Mouse (Mus musculus): ENCODE results near the gene Rhox3h. TPM values are rescaled to one million over a fixed set of nuclear protein-coding genes. Genes with fewer than 3 reads are reported as not detected.
"Not testable (repeated sequence)": the region's sequence is repeated elsewhere in the genome, so short reads cannot be mapped to it uniquely, and the experiment has no call there.

Rhox3h gene
- total RNA-seq (2021), result under 1 TPM; 0.29 to 0.36 TPM
- long read RNA-seq, experiment 1, result 0 reads
- long read RNA-seq, experiment 2, result 0 reads

DNA sequence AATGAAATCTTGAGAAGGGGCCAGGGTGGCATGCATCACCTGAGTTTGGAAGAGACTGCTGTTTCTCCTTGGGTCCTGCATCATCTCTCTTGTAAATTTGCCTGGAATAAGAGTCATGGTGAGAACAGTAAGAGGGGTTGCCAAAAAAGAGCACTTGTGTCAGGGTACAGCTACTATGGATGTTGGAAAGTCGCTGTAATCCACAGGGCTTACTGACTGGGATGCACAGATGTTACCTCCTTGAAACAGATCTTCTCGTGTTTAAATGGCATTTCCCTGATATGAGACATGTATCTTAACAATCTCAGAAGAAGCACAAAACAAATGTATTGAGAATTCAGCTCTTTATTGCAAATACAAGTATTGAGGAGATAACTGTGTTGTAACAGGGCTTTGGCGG lies at the start of gene Rhox3h:
TSS of gene Rhox3h (minus strand) at position 101 of the 400 bp plus-strand sequence.
- DNase-seq (ENCODE audit: low spot score in 2 of 2), result not testable (repeated sequence)

DNA sequence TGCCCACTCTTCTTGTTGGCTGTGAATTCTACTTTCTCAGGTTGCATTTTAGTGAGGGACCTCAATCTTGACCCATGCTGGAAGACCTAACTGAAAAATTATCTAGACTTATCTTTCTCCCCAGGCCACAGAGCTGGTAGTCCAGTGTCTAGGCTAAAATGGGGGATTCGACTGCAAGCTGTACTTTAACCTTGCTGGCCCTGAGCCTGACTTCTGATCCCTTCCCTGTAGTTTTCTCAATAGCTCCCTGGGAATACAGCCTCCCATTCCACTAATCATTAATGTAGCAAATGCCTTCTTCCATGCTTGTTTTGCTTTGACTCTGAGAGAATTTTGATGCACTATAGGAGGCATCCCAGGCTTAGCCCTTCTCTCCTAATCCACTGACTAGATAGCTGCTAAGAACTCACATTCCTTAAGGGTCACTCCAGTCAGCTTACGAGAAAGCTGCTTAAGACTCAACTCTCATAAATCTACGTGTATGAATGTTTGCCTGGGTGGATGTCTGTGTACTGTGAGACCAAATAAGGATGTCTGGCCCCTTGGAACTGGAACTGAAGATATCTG lies 33.3 kb upstream of the Rhox3h start:
- no peak for DNase-seq (ENCODE audit: low spot score in 2 of 2)

DNA sequence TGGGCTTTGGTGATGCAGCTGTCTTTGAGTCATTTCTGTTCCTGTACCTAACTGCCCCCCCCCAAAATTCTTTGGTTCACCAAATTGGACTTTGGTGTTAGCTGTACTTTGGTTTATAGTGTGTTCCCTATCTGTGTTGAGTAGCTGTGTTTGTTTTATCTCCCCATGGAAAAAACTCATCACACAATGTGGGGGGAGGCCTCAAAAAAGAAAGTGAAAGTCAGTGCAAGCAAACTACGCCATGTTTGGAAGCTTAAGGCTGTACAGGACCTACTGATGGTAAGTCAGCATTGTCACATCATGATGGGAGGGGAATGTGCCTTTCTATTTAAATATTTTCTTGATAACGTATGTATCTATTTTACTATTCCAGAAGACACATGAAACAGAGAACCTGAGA lies 23.7 kb upstream of the Rhox3h start:
- no peak for DNase-seq (ENCODE audit: low spot score in 2 of 2)

DNA sequence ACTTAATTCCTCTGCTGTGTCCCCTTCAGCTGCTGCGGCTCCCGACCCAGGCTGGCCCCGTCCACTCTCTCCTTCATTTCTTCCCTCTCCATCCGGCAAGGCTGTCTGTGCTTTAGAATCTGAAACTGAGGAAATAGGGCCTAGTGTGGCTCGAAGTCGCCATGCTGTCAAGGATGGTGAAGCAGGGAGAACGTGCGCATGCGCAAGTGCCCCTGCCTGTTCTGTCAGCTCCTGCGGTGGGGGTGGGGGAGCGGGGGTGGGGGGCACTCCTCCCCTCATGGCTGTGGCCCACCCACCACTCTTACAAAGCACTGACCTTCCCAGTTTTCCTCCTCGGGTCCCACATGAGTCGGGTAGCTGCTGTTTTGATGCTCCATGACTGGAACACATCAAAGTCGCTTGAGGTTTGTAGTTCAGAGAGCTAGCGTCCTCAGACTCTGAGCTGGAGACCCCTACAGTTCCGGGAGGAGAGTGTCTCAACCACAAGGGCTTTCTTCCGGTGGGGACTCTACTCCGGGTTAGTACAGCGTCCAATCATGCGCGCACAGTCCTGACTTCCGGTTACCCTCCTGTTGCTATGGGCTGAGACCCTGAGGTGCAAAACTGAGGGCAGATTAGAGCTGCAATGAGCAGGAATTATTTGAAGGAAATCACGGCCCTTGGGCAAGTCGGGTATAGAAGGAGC lies 14.6 kb upstream of the Rhox3h start:
- DNase-seq (ENCODE audit: low spot score in 2 of 2), result no peak

DNA sequence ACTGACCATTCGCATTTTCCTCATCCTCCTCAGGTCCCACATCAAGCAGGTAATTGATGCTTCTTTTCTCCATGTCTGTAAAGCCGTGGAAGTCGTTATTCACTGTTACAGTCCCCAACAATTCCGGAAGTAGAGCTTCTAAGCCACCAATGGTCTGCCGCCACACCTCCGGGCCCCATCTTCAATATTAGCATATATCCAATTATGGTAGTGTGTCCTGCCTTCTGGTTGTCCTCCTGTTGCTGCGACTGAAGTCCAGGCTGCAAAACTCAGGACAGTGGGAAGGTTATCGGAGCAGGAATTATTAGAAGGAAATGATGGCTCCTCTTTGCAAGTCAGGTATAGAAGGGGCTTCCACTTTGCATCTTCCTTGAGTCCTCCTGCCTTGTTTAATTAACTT lies 4.6 kb upstream of the Rhox3h start, which contains the start of gene Rhox2h:
TSS of gene Rhox2h (minus strand) at position 101 of the 400 bp plus-strand sequence.
- DNase-seq (ENCODE audit: low spot score in 2 of 2), result not testable (repeated sequence)

DNA sequence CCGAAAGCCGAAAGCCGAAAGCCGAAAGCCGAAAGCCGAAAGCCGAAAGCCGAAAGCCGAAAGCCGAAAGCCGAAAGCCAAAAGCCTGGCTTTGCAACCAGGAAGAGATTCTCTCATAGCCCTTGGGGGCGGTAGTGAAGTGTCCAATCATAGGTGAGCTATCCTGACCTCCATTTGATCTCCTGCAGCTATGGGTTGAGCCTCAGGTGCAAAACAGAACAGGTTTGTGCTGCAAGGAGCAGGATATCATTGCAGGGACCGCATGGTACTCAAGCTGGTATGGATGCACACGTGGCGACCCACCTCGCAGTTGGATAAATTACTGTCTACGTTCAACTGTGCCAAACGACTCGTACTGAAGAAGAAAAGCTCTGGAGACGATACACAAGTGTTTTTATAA lies 17.3 kb downstream of the Rhox3h start, which contains the start of gene Rhox4g:
TSS of gene Rhox4g (minus strand) at position 101 of the 400 bp plus-strand sequence.
- not testable (repeated sequence) for DNase-seq (ENCODE audit: low spot score in 2 of 2)

DNA sequence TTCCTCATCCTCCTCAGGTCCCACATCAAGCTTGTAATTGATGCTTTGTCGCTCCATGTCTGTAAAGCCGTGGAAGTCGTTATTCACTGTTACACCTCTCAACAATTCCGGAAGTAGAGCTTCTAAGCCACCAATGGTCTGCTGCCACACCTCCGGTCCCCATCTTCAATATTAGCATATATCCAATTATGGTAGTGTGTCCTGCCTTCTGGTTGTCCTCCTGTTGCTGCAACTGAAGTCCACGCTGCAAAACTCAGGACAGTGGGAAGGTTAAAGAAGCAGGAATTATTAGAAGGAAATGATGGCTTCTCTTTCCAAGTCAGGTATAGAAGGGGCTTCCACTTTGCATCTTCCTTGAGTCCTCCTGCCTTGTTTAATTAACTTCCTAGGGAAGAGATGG lies 25.2 kb downstream of the Rhox3h start, which contains the start of gene Rhox2g:
TSS of gene Rhox2g (minus strand) at position 101 of the 400 bp plus-strand sequence.
- DNase-seq (ENCODE audit: low spot score in 2 of 2), result not testable (repeated sequence)

DNA sequence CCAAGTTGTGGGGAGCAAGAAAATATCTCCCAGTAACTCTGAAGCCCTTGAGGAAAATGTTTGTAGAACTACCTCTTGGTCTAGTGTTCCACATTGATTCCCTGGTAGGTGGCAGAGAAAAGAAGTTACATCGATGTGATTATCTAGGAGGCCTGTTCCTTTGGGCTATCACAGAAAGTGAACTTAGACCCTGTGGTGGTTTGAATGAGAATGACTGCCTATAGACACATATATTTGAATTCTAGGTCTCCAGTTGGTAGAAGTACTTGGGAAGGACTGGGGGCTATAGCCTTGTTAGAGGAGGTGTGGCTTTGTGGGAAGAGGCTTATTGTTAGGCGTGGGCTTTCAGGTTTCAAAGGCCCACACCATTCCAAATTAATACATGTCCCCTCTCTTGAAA lies 40.1 kb downstream of the Rhox3h start, which contains the start of gene Rhox3g:
TSS of gene Rhox3g (minus strand) at position 101 of the 400 bp plus-strand sequence.
- DNase-seq (ENCODE audit: low spot score in 2 of 2), result not testable (repeated sequence)

Other genes starting within 250 kb of the Rhox3h start
- not detected for gene Rhox4b, start 236.3 kb downstream of the Rhox3h start, total RNA-seq (2021)
- not detected for gene Rhox2c, start 215.1 kb downstream of the Rhox3h start, total RNA-seq (2021)
- under 1 TPM in 1 of 2 experiments, not detected in 1; 0.78 TPM for gene Rhox3c, start 210.2 kb downstream of the Rhox3h start, total RNA-seq (2021)
- gene Rhox4c, start 188.4 kb downstream of the Rhox3h start, total RNA-seq (2021), result not detected
- gene Rhox2d, start 175.3 kb downstream of the Rhox3h start, total RNA-seq (2021), result not detected
- gene Rhox4d, start 154.4 kb downstream of the Rhox3h start, total RNA-seq (2021), result not detected
- not detected for gene Rhox2e, start 138.3 kb downstream of the Rhox3h start, total RNA-seq (2021)
- not detected for gene Rhox3e, start 126.7 kb downstream of the Rhox3h start, total RNA-seq (2021)
- not detected for gene Rhox4e, start 111.4 kb downstream of the Rhox3h start, total RNA-seq (2021)
- not detected for gene Rhox2f, start 97.4 kb downstream of the Rhox3h start, total RNA-seq (2021)
- not detected for gene Rhox3f, start 87.8 kb downstream of the Rhox3h start, total RNA-seq (2021)
- gene Rhox4f, start 61.1 kb downstream of the Rhox3h start, total RNA-seq (2021), result not detected
- gene Rhox3g, start 40.2 kb downstream of the Rhox3h start, total RNA-seq (2021), result not detected
- gene Rhox2g, start 25.3 kb downstream of the Rhox3h start, total RNA-seq (2021), result not detected
- gene Rhox4g, start 17.4 kb downstream of the Rhox3h start, total RNA-seq (2021), result not detected
- not detected for gene Rhox2h, start 4.5 kb upstream of the Rhox3h start, total RNA-seq (2021)
- not detected for gene Rhox5, start 136.1 kb upstream of the Rhox3h start, total RNA-seq (2021)
- gene Rhox6, start 158.1 kb upstream of the Rhox3h start, total RNA-seq (2021), result not detected
- gene Rhox7a, start 162.9 kb upstream of the Rhox3h start, total RNA-seq (2021), result not detected
- gene Rhox8, start 210.2 kb upstream of the Rhox3h start, total RNA-seq (2021), result not detected
- not detected for gene Rhox7b, start 228.5 kb upstream of the Rhox3h start, total RNA-seq (2021)
- not detected for gene Rhox9, start 233.0 kb upstream of the Rhox3h start, total RNA-seq (2021)

All from gastrocnemius, postnatal 4 days (tissue).